Mouse (Mus musculus) embryonic facial prominence, embryonic 15.5 days (tissue): ENCODE results near the gene Adgre4. TPM values are rescaled to one million over a fixed set of nuclear protein-coding genes. Genes with fewer than 3 reads are reported as not detected.

Source experiments
- ATAC-seq: fragments of 200-750 bp; cut with Nextera tagmentation; 2 replicates; pipeline ENCODE4 v1.8.0; 2017; ENCODE audit warnings: low read depth, moderate TSS enrichment; ENCODE audit not compliant: insufficient number of reproducible peaks, low FRiP score, low TSS enrichment
- H3K27ac ChIP-seq: fragments of 300-500 bp; sonication (generic); replicated peaks from 2 replicates; pipeline ENCODE4 v1.5.1; 2015; ENCODE audit warnings: mild to moderate bottlenecking, inconsistent platforms
- H3K27me3 ChIP-seq: fragments of 300-500 bp; sonication (generic); 2 replicates; pipeline ENCODE4 v1.6.1; 2015; ENCODE audit warnings: inconsistent platforms
- H3K36me3 ChIP-seq: fragments of 300-500 bp; sonication (generic); 2 replicates; pipeline ENCODE4 v1.6.1; 2015; ENCODE audit warnings: mild to moderate bottlenecking, inconsistent platforms
- H3K4me1 ChIP-seq: fragments of 300-500 bp; sonication (generic); 2 replicates; pipeline ENCODE4 v1.6.1; 2015; ENCODE audit warnings: inconsistent platforms
- H3K4me2 ChIP-seq: fragments of 300-500 bp; sonication (generic); replicated peaks from 2 replicates; pipeline ENCODE4 v1.6.1; 2015; ENCODE audit warnings: mild to moderate bottlenecking, inconsistent platforms
- H3K4me3 ChIP-seq: fragments of 300-500 bp; sonication (generic); replicated peaks from 2 replicates; pipeline ENCODE4 v1.5.1; 2015; ENCODE audit warnings: mild to moderate bottlenecking, inconsistent platforms
- H3K9ac ChIP-seq: fragments of 300-500 bp; sonication (generic); 2 replicates; pipeline ENCODE4 v1.6.1; 2015; ENCODE audit warnings: inconsistent platforms
- H3K9me3 ChIP-seq: fragments of 300-500 bp; sonication (generic); replicated peaks from 2 replicates; pipeline ENCODE4 v1.6.1; 2016; ENCODE audit warnings: inconsistent platforms
- WGBS: fragments of 180-500 bp; shearing (Covaris S2); methylation state at CpG from one replicate; pipeline ENCODE4 v1.1.7; 2015; 5-methylcytosine and 5-hydroxymethylcytosine counted together
- polyA plus RNA-seq: library from polyadenylated mRNA; unstranded; fragments of >200 nt; fragmentation: Nextera tagmentation; extraction: Ambion mirVana; gene quantifications from 2 replicates; pipeline ENCODE4 v1.2.1, GENCODE M21; 2015

The Adgre4 gene
- polyA plus RNA-seq, result 0.25 and 0.46 TPM in 2 replicates

DNA sequence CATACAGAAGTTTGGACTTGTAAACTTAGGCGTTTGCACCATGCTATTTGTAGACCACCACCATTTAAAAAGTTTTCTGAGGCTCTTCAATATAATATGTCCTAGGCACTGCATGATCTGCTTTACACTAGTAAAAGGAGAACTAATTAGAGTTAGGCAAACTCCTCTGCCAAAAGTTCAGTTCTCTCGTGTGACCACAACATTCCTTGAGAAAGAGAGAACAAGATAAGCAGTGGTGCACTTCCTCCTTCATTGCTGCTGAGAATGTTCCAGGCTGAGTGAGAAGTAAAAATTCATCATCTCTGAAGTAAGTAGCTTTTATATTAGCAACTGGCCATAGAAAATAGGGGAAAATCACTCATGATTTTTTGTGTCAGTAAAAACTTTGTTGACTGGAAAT is at the start of gene Adgre4:
TSS of gene Adgre4 (plus strand) at position 199 of the 400 bp plus-strand sequence.
- no peaks in the 10 kb centered on the region for H3K27me3 ChIP-seq
- ATAC-seq, result no peak
- 53% methylated on average over 2 of the region's 2 CpGs for WGBS

DNA sequence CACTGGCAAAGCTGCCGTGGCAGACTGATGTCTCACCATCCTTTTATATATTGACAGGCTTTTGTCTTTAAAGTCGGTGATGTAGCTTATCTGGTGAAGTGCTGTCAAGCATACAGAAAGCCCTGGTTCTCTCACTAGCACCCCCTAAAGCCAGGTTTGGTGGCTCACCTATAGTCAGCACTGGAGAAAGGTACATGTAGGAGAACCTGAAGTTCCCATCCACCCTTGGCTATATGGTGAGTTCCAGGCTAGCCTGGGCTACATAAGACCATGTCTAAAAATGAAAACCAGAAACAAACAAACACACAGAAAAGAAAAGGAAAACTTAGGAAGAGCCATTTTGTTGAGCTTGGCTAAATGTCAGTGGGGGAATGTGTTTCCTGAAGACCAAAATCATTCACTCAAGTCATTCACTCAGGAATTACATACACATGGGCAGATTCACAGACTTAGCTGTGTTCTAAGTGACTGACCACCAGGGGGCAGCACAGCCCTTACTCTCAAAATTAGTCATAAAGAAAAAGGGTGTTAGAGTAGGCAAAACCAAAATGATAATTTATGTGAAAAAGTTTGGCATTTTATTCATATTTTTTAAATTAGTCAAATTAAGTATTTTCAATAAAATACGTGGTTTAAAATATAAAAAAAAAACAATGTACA is 47.5 kb upstream of the Adgre4 start:
- Histone ChIP-seq H3K4me2 (no peak overlapping the region), H3K9me3 (no peaks in the 10 kb centered on the region), H3K9ac (no peak overlapping the region), H3K27me3 (no peaks in the 10 kb centered on the region), H3K27ac (no peak overlapping the region), H3K4me1 (no peaks in the 10 kb centered on the region), H3K36me3 (peaks cover 13% of the 10 kb centered on the region; the same call in 1 of the 2 replicates), H3K4me3 (no peak overlapping the region)
- no peak for ATAC-seq
- WGBS, result 67% methylated on average over 3 of the region's 3 CpGs

More for the DNA sequence above, at the start of gene Adgre4:
- H3K36me3 ChIP-seq, result no peaks in the 10 kb centered on the region
- H3K27ac ChIP-seq, result no peak within 1 kb of the TSS
- no peaks in the 10 kb centered on the region for H3K9me3 ChIP-seq
- H3K4me3 ChIP-seq, result no peak within 1 kb of the TSS
- H3K4me2 ChIP-seq, result no peak within 1 kb of the TSS
- no peak within 1 kb of the TSS for H3K9ac ChIP-seq
- H3K4me1 ChIP-seq, result no peaks in the 10 kb centered on the region

DNA sequence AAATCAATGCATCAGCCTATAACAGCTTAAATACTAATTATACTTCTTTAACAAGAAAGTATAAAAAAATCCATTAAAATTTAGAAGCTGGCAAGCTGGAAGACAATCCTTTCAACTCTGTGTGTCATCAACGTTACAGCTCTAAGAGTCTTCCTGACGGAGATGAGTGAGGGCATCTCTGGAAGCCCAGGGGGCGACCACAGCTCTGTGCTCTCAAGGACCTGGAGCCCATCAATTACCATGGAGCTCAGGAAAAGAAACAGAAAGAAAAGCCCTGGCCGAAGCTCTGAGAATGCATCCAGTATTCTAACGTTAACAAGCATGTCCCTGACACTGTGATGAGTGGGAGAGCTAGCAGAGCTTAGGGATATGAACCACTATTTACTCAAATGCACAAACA is 46.9 kb upstream of the Adgre4 start:
- 74% methylated on average over 5 of the region's 5 CpGs for WGBS
- Histone ChIP-seq H3K27me3 (no peaks in the 10 kb centered on the region), H3K9ac (no peak overlapping the region), H3K36me3 (0 out of 2 replicates have a peak, but pooled peaks cover 10% of the 10 kb centered on the region), H3K4me1 (no peaks in the 10 kb centered on the region), H3K27ac (no peak overlapping the region), H3K4me3 (no peak overlapping the region), H3K9me3 (no peaks in the 10 kb centered on the region), H3K4me2 (no peak overlapping the region)
- ATAC-seq, result no peak

DNA sequence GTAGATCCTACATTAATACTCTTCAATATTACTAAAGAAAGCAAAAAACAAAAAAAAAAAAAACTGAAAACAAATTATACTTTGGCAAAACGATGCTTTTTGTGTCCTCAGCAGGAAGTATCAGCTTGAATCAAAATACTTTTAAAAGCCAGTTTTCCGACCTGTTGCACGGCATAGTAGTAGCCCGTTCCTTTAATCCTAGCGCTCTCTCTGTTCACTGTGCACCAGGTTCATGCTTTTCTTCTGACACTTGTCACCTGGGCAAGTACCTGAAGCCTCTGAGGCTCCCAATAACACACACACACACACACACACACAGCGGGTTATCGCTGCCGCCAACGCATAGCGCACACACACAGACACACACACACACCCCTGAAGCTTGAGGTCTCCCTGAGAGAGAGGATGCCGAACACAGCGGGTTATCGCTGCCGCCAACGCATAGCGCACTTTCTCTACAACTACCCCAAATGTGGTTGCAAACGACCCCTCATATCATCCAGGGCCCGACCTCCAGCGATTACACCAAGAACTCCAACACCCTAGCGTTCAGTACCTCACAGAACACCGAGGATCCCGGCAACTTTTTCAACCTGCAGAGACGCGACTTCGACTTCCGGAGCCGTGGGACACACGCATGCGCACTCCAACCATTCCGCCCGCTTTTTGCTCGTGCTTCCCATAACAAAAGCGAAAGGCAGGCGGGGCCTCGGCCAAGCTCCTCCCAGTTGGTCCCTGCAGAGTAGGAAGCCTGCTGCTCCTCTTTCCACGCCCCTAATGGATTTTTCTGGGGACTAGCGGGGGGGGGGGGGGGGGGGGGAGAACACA is 37.6 kb upstream of the Adgre4 start, which contains the start of gene Pot1b:
TSS of gene Pot1b (minus strand) at position 645 of the 828 bp plus-strand sequence.
- under 1% methylated on average over 37 of the region's 37 CpGs for WGBS
- H3K4me3 ChIP-seq, result peak within 1 kb of the TSS; percentile 78
- H3K9ac ChIP-seq, result peak within 1 kb of the TSS; percentile 44
- H3K4me1 ChIP-seq, result no peaks in the 10 kb centered on the region
- H3K27me3 ChIP-seq, result no peaks in the 10 kb centered on the region
- peak within 1 kb of the TSS; percentile 73 for H3K4me2 ChIP-seq
- H3K27ac ChIP-seq, result peak within 1 kb of the TSS; percentile 71
- no peaks in the 10 kb centered on the region for H3K9me3 ChIP-seq
- peak; percentile 95 for ATAC-seq
- peaks cover 8% of the 10 kb centered on the region; the same call in 1 of the 2 replicates for H3K36me3 ChIP-seq

DNA sequence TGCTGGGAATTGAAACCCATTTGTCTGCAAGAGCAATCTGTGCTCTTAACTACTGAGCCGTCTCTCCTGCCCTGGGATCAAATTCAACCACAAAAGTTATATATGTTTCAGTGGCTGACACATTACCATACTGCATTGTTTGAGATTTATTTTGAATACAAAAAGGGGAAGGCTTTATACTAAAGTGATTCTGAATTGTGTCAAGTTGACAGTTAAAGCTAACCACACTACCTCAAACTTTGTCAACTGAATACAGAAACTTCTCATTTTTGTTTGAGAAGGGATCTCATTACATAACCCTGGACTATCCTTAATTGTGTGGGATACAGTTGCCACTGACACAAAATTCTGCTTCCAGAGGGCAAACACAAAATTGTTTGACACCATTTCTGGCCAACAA is 28.5 kb upstream of the Adgre4 start:
- no peaks in the 10 kb centered on the region for H3K27me3 ChIP-seq
- H3K27ac ChIP-seq, result no peak overlapping the region
- no peaks in the 10 kb centered on the region for H3K4me1 ChIP-seq
- no peak overlapping the region for H3K4me2 ChIP-seq
- ATAC-seq, result no peak
- H3K9ac ChIP-seq, result no peak overlapping the region
- H3K9me3 ChIP-seq, result no peaks in the 10 kb centered on the region
- no peaks in the 10 kb centered on the region for H3K36me3 ChIP-seq
- WGBS, result 39% methylated on average over 1 of the region's 1 CpGs
- H3K4me3 ChIP-seq, result no peak overlapping the region

DNA sequence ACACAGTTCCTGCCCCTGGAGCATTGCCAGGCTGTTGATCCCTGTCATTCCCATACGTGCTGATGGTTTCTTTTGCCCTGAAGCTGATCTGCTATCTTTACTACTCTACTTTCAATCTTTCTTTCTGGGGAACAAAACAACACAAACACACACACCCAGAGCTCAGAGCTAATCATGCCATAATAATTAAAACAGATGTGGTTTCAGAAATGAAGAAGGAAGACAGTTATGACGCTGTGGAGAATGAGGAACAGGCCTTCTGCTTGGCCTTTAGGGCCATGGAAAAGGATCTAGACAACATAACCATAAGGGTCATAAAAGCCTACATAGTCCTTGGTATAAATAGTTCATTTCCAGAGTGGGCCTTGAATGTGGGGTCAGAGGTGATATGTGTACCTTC is 27.5 kb upstream of the Adgre4 start:
- H3K36me3 ChIP-seq, result no peaks in the 10 kb centered on the region
- no peak overlapping the region for H3K27ac ChIP-seq
- no peaks in the 10 kb centered on the region for H3K27me3 ChIP-seq
- 49% methylated on average over 2 of the region's 2 CpGs for WGBS
- H3K9me3 ChIP-seq, result no peaks in the 10 kb centered on the region
- H3K9ac ChIP-seq, result no peak overlapping the region
- no peak overlapping the region for H3K4me3 ChIP-seq
- ATAC-seq, result no peak
- H3K4me1 ChIP-seq, result no peaks in the 10 kb centered on the region
- no peak overlapping the region for H3K4me2 ChIP-seq

DNA sequence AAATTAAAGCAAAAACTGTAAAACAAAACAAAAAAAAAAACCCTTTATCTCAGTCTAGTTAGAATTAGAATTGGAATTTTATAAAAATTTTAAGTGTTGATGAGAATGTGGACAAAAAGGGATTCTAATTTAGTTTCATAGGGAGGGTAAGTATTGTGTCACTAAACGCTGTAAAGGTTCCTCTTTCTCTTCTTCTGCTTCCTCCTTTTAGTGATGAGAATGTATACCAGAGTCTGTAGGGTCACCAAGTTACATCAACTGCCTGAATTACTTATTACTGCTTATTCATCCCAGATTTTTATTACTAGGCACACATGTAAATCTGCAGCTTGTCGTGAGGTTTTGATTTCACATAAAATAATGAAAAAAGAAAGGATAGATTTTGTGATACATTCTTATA is 23.6 kb upstream of the Adgre4 start:
- 60% methylated on average over 2 of the region's 2 CpGs for WGBS
- Histone ChIP-seq H3K4me3 (no peak overlapping the region), H3K4me1 (no peaks in the 10 kb centered on the region), H3K27me3 (no peaks in the 10 kb centered on the region), H3K27ac (no peak overlapping the region), H3K4me2 (no peak overlapping the region), H3K9me3 (no peaks in the 10 kb centered on the region), H3K36me3 (no peaks in the 10 kb centered on the region), H3K9ac (no peak overlapping the region)
- no peak for ATAC-seq

DNA sequence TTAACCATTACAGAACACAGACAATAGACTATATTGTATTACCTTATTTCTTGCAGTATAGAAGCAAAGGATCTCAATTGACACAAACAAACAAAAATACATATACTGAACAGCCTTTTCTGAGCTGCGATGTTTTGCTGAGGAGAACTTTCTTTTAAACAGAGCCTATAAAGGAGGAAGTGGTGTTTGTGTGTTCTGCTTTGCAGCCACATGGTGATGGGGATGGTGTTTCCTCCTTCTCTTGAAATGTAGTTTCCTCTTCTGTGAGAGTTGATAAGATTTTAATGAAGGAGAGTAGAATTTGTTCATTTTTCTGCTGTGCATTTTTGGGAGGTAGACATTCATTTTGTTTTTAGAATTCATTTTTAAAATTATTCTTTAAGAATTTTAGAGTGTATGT is 13.1 kb upstream of the Adgre4 start:
- H3K27ac ChIP-seq, result no peak overlapping the region
- WGBS, result 88% methylated on average over 1 of the region's 1 CpGs
- H3K4me2 ChIP-seq, result no peak overlapping the region
- H3K36me3 ChIP-seq, result no peaks in the 10 kb centered on the region
- H3K4me1 ChIP-seq, result no peaks in the 10 kb centered on the region
- no peak overlapping the region for H3K4me3 ChIP-seq
- H3K9ac ChIP-seq, result no peak overlapping the region
- no peak for ATAC-seq
- no peaks in the 10 kb centered on the region for H3K9me3 ChIP-seq
- no peaks in the 10 kb centered on the region for H3K27me3 ChIP-seq

DNA sequence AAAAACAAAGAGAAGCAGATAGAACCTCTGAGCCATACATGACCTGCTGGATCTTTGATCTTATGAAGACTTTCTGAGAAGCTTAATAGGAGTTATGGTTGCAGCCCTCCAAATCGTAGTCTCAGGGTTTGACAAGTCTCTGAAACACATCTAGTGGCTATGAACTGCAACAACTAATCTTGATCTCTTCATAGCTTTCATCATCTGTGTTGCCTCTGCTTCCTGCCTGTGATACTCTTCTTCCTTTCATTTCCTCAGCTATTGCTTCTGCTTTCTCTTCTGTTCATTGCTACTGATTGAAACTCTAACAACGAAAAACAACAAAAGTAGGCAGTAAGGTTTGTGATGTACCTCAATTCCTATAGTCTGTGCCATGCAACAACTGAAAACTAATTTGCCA is 1.4 kb downstream of the Adgre4 start:
- Histone ChIP-seq H3K4me2 (no peak overlapping the region), H3K36me3 (no peaks in the 10 kb centered on the region), H3K27ac (no peak overlapping the region), H3K9ac (no peak overlapping the region), H3K4me1 (no peaks in the 10 kb centered on the region), H3K9me3 (no peaks in the 10 kb centered on the region), H3K4me3 (no peak overlapping the region), H3K27me3 (no peaks in the 10 kb centered on the region)
- WGBS, result 76% methylated on average over 2 of the region's 2 CpGs
- no peak for ATAC-seq

DNA sequence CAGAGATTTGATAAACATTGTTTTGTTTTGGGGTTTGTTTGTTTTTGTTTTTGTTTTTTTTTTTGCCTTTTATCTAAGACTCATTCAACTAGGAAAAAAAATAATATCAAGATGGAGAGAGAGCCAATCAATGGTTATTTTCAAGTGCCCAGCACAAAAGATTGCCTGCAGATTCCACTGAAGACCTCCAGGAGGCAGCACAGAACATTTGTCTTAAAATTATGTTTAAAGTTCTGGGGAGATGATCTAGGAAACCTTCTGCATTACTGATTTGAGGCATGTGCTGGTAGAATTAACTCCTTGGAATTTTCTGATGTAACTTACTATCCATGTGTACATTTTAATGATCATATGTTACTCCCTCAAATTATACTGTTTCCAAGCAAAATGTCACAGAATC is 63.9 kb downstream of the Adgre4 start:
- no peak overlapping the region for H3K27ac ChIP-seq
- H3K9ac ChIP-seq, result no peak overlapping the region
- no peaks in the 10 kb centered on the region for H3K27me3 ChIP-seq
- no peaks in the 10 kb centered on the region for H3K36me3 ChIP-seq
- no peaks in the 10 kb centered on the region for H3K4me1 ChIP-seq
- H3K4me2 ChIP-seq, result no peak overlapping the region
- no peaks in the 10 kb centered on the region for H3K9me3 ChIP-seq
- no peak for ATAC-seq
- H3K4me3 ChIP-seq, result no peak overlapping the region

DNA sequence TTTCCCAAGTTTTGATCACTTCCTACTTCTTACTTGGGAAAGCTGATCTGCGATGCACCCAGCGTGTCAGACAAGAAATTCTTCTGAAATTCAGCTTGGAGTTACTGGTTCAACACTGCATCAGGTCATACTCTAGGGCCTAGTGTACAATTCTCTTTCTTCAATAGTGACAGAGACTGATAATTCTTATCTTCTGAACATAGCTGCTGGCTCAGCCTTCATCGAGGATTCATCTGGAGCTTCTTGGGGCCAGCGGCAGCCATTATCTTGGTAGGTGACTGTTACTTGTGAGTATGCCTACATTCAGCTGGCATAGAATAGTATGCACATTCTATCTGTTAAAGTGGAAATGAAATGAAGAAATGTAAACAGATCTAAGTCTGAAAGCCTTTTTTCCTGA is 67.1 kb downstream of the Adgre4 start:
- H3K4me3 ChIP-seq, result no peak overlapping the region
- no peaks in the 10 kb centered on the region for H3K4me1 ChIP-seq
- ATAC-seq, result no peak
- no peaks in the 10 kb centered on the region for H3K36me3 ChIP-seq
- no peak overlapping the region for H3K4me2 ChIP-seq
- H3K9ac ChIP-seq, result no peak overlapping the region
- H3K27me3 ChIP-seq, result no peaks in the 10 kb centered on the region
- no peaks in the 10 kb centered on the region for H3K9me3 ChIP-seq
- 93% methylated on average over 4 of the region's 4 CpGs for WGBS
- no peak overlapping the region for H3K27ac ChIP-seq
